Mouse (Mus musculus) midbrain, embryonic 15.5 days (tissue): ENCODE measurements around the gene Nfkb1. TPM values are rescaled to one million over a fixed set of nuclear protein-coding genes. Genes with fewer than 3 reads are reported as not detected.

Experiments used
- polyA plus RNA-seq: library from polyadenylated mRNA; unstranded; fragments of >200 nt; fragmentation: Nextera tagmentation; extraction: Ambion mirVana; gene quantifications from 2 replicates; pipeline ENCODE4 v1.2.1, GENCODE M21; 2015

Gene Nfkb1
- polyA plus RNA-seq, 1 experiment from 2014 or later: 7.9 TPM

Other genes with a start within 250 kb of the Nfkb1 start
- gene Manba, start 205.9 kb downstream of the Nfkb1 start, polyA plus RNA-seq: 7.9 and 8.5 TPM in 2 replicates
- gene Slc39a8, start 133.7 kb upstream of the Nfkb1 start, polyA plus RNA-seq: 9.5 and 12.2 TPM in 2 replicates